Mouse (Mus musculus) MEL (cell line): Measurements from ENCODE around the gene March4.

ENCODE experiments used
- BHLHE40 ChIP-seq: IDR thresholded peaks from 2 replicates; pipeline ENCODE4 v1.6.1; 2012; ENCODE audit warnings: low read depth, mild to moderate bottlenecking, inconsistent platforms, low read length, improper control_type of control experiment, borderline replicate concordance
- CHD1 ChIP-seq: IDR thresholded peaks from 2 replicates; pipeline ENCODE4 v1.6.1; 2012; ENCODE audit warnings: low read depth, mild to moderate bottlenecking, inconsistent platforms, low read length, improper control_type of control experiment
- CTCF ChIP-seq, 3 experiments: IDR thresholded peaks in 2 of 3; conservative IDR thresholded peaks in 1 of 3; 2 replicates each; pipeline ENCODE4 v1.5.1; 2011 to 2012; ENCODE audit warnings: low read length in 3 of 3, low read depth in 2 of 3, mild to moderate bottlenecking in 2 of 3, improper control_type of control experiment in 1 of 3, inconsistent platforms in 1 of 3, mixed read lengths in 1 of 3, moderate library complexity in 1 of 3; ENCODE audit not compliant: control insufficient read depth in 1 of 3, insufficient read depth in 1 of 3, poor library complexity in 1 of 3, severe bottlenecking in 1 of 3
- E2F4 ChIP-seq: IDR thresholded peaks from 2 replicates; pipeline ENCODE4 v1.6.1; 2011; ENCODE audit warnings: low read depth, low read length, improper control_type of control experiment, borderline replicate concordance
- ELF1 ChIP-seq: IDR thresholded peaks from 2 replicates; pipeline ENCODE4 v1.6.1; 2014; ENCODE audit warnings: low read depth, mild to moderate bottlenecking, inconsistent platforms, low read length, improper control_type of control experiment, moderate library complexity
- EP300 ChIP-seq, 2 experiments: IDR thresholded peaks; 2 replicates each; pipeline ENCODE4 v1.6.1; 2011; ENCODE audit warnings: improper control_type of control experiment in 2 of 2, low read length in 2 of 2, low read depth in 1 of 2, mild to moderate bottlenecking in 1 of 2
- KAT2A ChIP-seq: conservative IDR thresholded peaks from 2 replicates; pipeline ENCODE4 v1.6.1; 2012; ENCODE audit warnings: low read depth, low read length, improper control_type of control experiment, inconsistent platforms
- MAX ChIP-seq: IDR thresholded peaks from 2 replicates; pipeline ENCODE4 v1.6.1; 2011; ENCODE audit warnings: low read length, improper control_type of control experiment
- MXI1 ChIP-seq: IDR thresholded peaks from 2 replicates; pipeline ENCODE4 v1.6.1; 2011; ENCODE audit warnings: mild to moderate bottlenecking, low read depth, low read length, improper control_type of control experiment
- POLR2A ChIP-seq, 2 experiments: IDR thresholded peaks; 2 replicates each; pipeline ENCODE4 v1.6.1; 2011 to 2012; ENCODE audit warnings: low read length in 2 of 2, mild to moderate bottlenecking in 2 of 2, control low read depth in 1 of 2, improper control_type of control experiment in 1 of 2, low read depth in 1 of 2, moderate library complexity in 1 of 2; ENCODE audit not compliant: control insufficient read depth in 1 of 2, insufficient read depth in 1 of 2, poor library complexity in 1 of 2
- POLR2AphosphoS2 ChIP-seq: IDR thresholded peaks from 2 replicates; pipeline ENCODE4 v1.6.1; 2011; ENCODE audit warnings: low read length, improper control_type of control experiment
- POLR2AphosphoS5 ChIP-seq: IDR thresholded peaks from 2 replicates; pipeline ENCODE4 v1.6.1; 2012; ENCODE audit warnings: low read depth, borderline replicate concordance, mild to moderate bottlenecking, inconsistent platforms, low read length, moderate library complexity, mixed read lengths
- ZC3H11A ChIP-seq: IDR thresholded peaks from 2 replicates; pipeline ENCODE4 v1.6.1; 2012; ENCODE audit warnings: low read depth, mild to moderate bottlenecking, inconsistent platforms, low read length, improper control_type of control experiment
- ZMIZ1 ChIP-seq: IDR thresholded peaks from 2 replicates; pipeline ENCODE4 v1.6.1; 2012; ENCODE audit warnings: low read depth, mild to moderate bottlenecking, inconsistent platforms, low read length, improper control_type of control experiment, moderate library complexity

- TF ChIP-seq EP300 (IDR thresholded peaks at IDR 0.05; ENCODE audit: low read depth in 1 of 2, low read length in 2 of 2) (no peak), POLR2A (IDR thresholded peaks at IDR 0.05; ENCODE audit: control insufficient read depth in 1 of 2, insufficient read depth in 1 of 2, low read depth in 1 of 2, low read length in 2 of 2, poor library complexity in 1 of 2) (no peak), CTCF (IDR thresholded peaks at IDR 0.05 in 2 of 3, conservative IDR thresholded peaks at IDR 0.05 in 1 of 3; ENCODE audit: control insufficient read depth in 1 of 3, insufficient read depth in 1 of 3, low read depth in 2 of 3, low read length in 3 of 3, poor library complexity in 1 of 3, severe bottlenecking in 1 of 3) (no peak), BHLHE40 (no peak), MXI1 (no peak), ZMIZ1 (no peak), CHD1 (no peak), KAT2A (no peak), POLR2AphosphoS5 (no peak), ZC3H11A (no peak), E2F4 (no peak), ELF1 (no peak), MAX (no peak), POLR2AphosphoS2 (no peak)
Measured at GRCm38 (mm10) chr1:72558625-72559024, 21.9 kb upstream of the March4 start.
